In the genomic region with DNA sequence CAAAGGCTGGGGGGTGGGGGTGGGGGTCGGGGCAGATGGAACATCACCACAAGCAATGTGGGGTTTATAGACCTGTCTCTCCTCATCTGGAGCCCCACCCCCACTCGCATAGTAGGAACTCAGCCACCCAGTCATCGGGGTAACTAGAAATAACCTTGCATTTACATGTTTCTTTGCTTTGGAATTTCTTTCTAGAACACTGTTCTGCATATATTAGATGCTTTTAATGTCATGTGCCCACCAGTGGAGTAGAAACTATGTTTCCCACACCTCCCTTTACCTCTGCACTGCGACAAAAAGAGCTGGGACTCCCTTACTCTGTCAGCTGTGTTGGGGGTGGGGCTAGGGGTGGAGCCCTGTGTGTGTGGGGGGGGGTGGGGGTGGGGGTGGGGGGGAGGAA, we compare ENCODE assay signal across 1 mouse cellular context.
TF ChIP-seq lines count a peak whose summit lies in the region.

No protein-coding gene starts in this region.

TF ChIP-seq in CH12.LX, 34 proteins besides CTCF, POLR2A, EP300 and RAD21 (continued from another document):
- TF ChIP-seq PAX5 (IDR thresholded peaks at IDR 0.05; ENCODE audit: low read length) (no peak), JUND (conservative IDR thresholded peaks at IDR 0.05; ENCODE audit: low read depth, low read length) (no peak), SMC3 (IDR thresholded peaks at IDR 0.05; ENCODE audit: low read depth, low read length) (no peak), SIN3A (IDR thresholded peaks at IDR 0.05; ENCODE audit: low read length) (no peak), ZMIZ1 (IDR thresholded peaks at IDR 0.05; ENCODE audit: low read depth, low read length) (no peak), ELF1 (IDR thresholded peaks at IDR 0.05; ENCODE audit: low read depth, low read length) (no peak), E2F4 (IDR thresholded peaks at IDR 0.05; ENCODE audit: insufficient replicate concordance, low read depth, low read length) (no peak), ZNF384 (IDR thresholded peaks at IDR 0.05; ENCODE audit: low read depth, low read length) (no peak), ETS1 (conservative IDR thresholded peaks at IDR 0.05; ENCODE audit: low read depth, low read length) (peak; percentile 68), CHD1 (IDR thresholded peaks at IDR 0.05; ENCODE audit: low read depth, low read length) (no peak), USF1 (IDR thresholded peaks at IDR 0.05; ENCODE audit: low read depth, low read length) (no peak; the same call in 1 of the 2 replicates), USF2 (conservative IDR thresholded peaks at IDR 0.05; ENCODE audit: low read depth, low read length) (no peak)
